Mouse (Mus musculus): Measurements from ENCODE around the gene Mob3c. TPM values are rescaled to one million over a fixed set of nuclear protein-coding genes. Genes with fewer than 3 reads are reported as not detected.
A peak's percentile ranks its signal among the peaks of the same experiment; 100 is the strongest.

The Mob3c gene
- polyA plus RNA-seq, 1 experiment from 2014 or later: 4.6 TPM

- Histone ChIP-seq H3K9me3 (ENCODE audit: control insufficient read depth, low read length) (no peaks in the 10 kb centered on the region), H3K36me3 (ENCODE audit: control insufficient read depth, insufficient read depth, low read length) (no peaks in the 10 kb centered on the region), H3K27ac (ENCODE audit: low read depth, low read length) (no peak overlapping the region), H3K4me3 (ENCODE audit: low read depth, low read length) (no peak overlapping the region), H3K4me2 (replicated peaks; ENCODE audit: low read depth, low read length) (no peak overlapping the region), H3K4me1 (replicated peaks; ENCODE audit: control insufficient read depth, insufficient read depth, low read length) (no peaks in the 10 kb centered on the region), H3K27me3 (ENCODE audit: control insufficient read depth, insufficient read depth, low read length) (no peaks in the 10 kb centered on the region), H3K9ac (ENCODE audit: low read depth, low read length) (no peak overlapping the region)
- DNase-seq (ENCODE audit: low spot score): no peak
- no peak for ATAC-seq (ENCODE audit: low FRiP score)
- WGBS: 64% methylated on average over 3 of the region's 3 CpGs
Observed at GRCm38 (mm10) chr4:115827066-115827465, 826 bp upstream of the Mob3c start.

- WGBS: 9% methylated on average over 4 of the region's 4 CpGs
- no peaks in the 10 kb centered on the region for H3K27me3 ChIP-seq (ENCODE audit: control insufficient read depth, insufficient read depth, low read length)
- peak overlapping the region; percentile 80 for H3K4me2 ChIP-seq (replicated peaks; ENCODE audit: low read depth, low read length)
- H3K4me3 ChIP-seq (ENCODE audit: low read depth, low read length): peak overlapping the region; percentile 70
- no peaks in the 10 kb centered on the region for H3K4me1 ChIP-seq (replicated peaks; ENCODE audit: control insufficient read depth, insufficient read depth, low read length)
- no peaks in the 10 kb centered on the region for H3K9me3 ChIP-seq (ENCODE audit: control insufficient read depth, low read length)
- no peak overlapping the region for H3K27ac ChIP-seq (ENCODE audit: low read depth, low read length)
- H3K36me3 ChIP-seq (ENCODE audit: control insufficient read depth, insufficient read depth, low read length): no peaks in the 10 kb centered on the region
- ATAC-seq (ENCODE audit: low FRiP score) (peak; percentile 17; the same call in 1 of the 2 replicates), DNase-seq (ENCODE audit: low spot score) (no peak)
- peak overlapping the region; percentile 69 for H3K9ac ChIP-seq (ENCODE audit: low read depth, low read length)
Observed at GRCm38 (mm10) chr4:115827535-115827887, 381 bp upstream of the Mob3c start.

GRCm38 (mm10) chr4:115828572-115828902 is 645 bp downstream of the Mob3c start:
- WGBS: 7% methylated on average over 8 of the region's 8 CpGs
- H3K9me3 ChIP-seq (ENCODE audit: control insufficient read depth, low read length): no peaks in the 10 kb centered on the region

GRCm38 (mm10) chr4:115830491-115830890 is 2.6 kb downstream of the Mob3c start:
- Histone ChIP-seq H3K9me3 (ENCODE audit: control insufficient read depth, low read length) (no peaks in the 10 kb centered on the region), H3K4me2 (replicated peaks; ENCODE audit: low read depth, low read length) (no peak overlapping the region), H3K4me1 (replicated peaks; ENCODE audit: control insufficient read depth, insufficient read depth, low read length) (no peaks in the 10 kb centered on the region), H3K9ac (ENCODE audit: low read depth, low read length) (no peak overlapping the region), H3K27ac (ENCODE audit: low read depth, low read length) (no peak overlapping the region), H3K36me3 (ENCODE audit: control insufficient read depth, insufficient read depth, low read length) (no peaks in the 10 kb centered on the region), H3K27me3 (ENCODE audit: control insufficient read depth, insufficient read depth, low read length) (no peaks in the 10 kb centered on the region), H3K4me3 (ENCODE audit: low read depth, low read length) (no peak overlapping the region)
- ATAC-seq (ENCODE audit: low FRiP score) (no peak), DNase-seq (ENCODE audit: low spot score) (no peak)
- 83% methylated on average over 5 of the region's 5 CpGs for WGBS

More at GRCm38 (mm10) chr4:115828572-115828902, 645 bp downstream of the Mob3c start:
- peak overlapping the region; percentile 69; the same call in 1 of the 2 replicates for H3K9ac ChIP-seq (ENCODE audit: low read depth, low read length)
- H3K27ac ChIP-seq (ENCODE audit: low read depth, low read length): no peak overlapping the region
- H3K27me3 ChIP-seq (ENCODE audit: control insufficient read depth, insufficient read depth, low read length): no peaks in the 10 kb centered on the region
- peak overlapping the region; percentile 80 for H3K4me2 ChIP-seq (replicated peaks; ENCODE audit: low read depth, low read length)
- H3K36me3 ChIP-seq (ENCODE audit: control insufficient read depth, insufficient read depth, low read length): no peaks in the 10 kb centered on the region
- H3K4me1 ChIP-seq (replicated peaks; ENCODE audit: control insufficient read depth, insufficient read depth, low read length): no peaks in the 10 kb centered on the region
- DNase-seq (ENCODE audit: low spot score) (no peak), ATAC-seq (ENCODE audit: low FRiP score) (no peak; the same call in 1 of the 2 replicates)
- H3K4me3 ChIP-seq (ENCODE audit: low read depth, low read length): peak overlapping the region; percentile 70

- no peak overlapping the region for H3K27ac ChIP-seq (ENCODE audit: low read depth, low read length)
- H3K4me1 ChIP-seq (replicated peaks; ENCODE audit: control insufficient read depth, insufficient read depth, low read length): no peaks in the 10 kb centered on the region
- no peak for DNase-seq (ENCODE audit: low spot score)
- 93% methylated on average over 22 of the region's 22 CpGs for WGBS
- no peaks in the 10 kb centered on the region for H3K9me3 ChIP-seq (ENCODE audit: control insufficient read depth, low read length)
- H3K4me2 ChIP-seq (replicated peaks; ENCODE audit: low read depth, low read length): no peak overlapping the region
- H3K36me3 ChIP-seq (ENCODE audit: control insufficient read depth, insufficient read depth, low read length): no peaks in the 10 kb centered on the region
- no peak for ATAC-seq (ENCODE audit: low FRiP score)
- no peaks in the 10 kb centered on the region for H3K27me3 ChIP-seq (ENCODE audit: control insufficient read depth, insufficient read depth, low read length)
- no peak overlapping the region for H3K4me3 ChIP-seq (ENCODE audit: low read depth, low read length)
- no peak overlapping the region for H3K9ac ChIP-seq (ENCODE audit: low read depth, low read length)
Observed at GRCm38 (mm10) chr4:115831221-115831620, 3.3 kb downstream of the Mob3c start.

- no peak for ATAC-seq (ENCODE audit: low FRiP score)
- Histone ChIP-seq H3K27me3 (ENCODE audit: control insufficient read depth, insufficient read depth, low read length) (no peaks in the 10 kb centered on the region), H3K4me2 (replicated peaks; ENCODE audit: low read depth, low read length) (no peak overlapping the region)
Observed at GRCm38 (mm10) chr4:115832040-115832439, 4.1 kb downstream of the Mob3c start.

GRCm38 (mm10) chr4:115835576-115835975 is 7.7 kb downstream of the Mob3c start:
- no peaks in the 10 kb centered on the region for H3K9me3 ChIP-seq (ENCODE audit: control insufficient read depth, low read length)
- no peaks in the 10 kb centered on the region for H3K27me3 ChIP-seq (ENCODE audit: control insufficient read depth, insufficient read depth, low read length)
- no peaks in the 10 kb centered on the region; the same call in 1 of the 2 replicates for H3K4me1 ChIP-seq (replicated peaks; ENCODE audit: control insufficient read depth, insufficient read depth, low read length)
- H3K36me3 ChIP-seq (ENCODE audit: control insufficient read depth, insufficient read depth, low read length): no peaks in the 10 kb centered on the region
- no peak overlapping the region for H3K4me2 ChIP-seq (replicated peaks; ENCODE audit: low read depth, low read length)
- DNase-seq (ENCODE audit: low spot score): no peak
- ATAC-seq (ENCODE audit: low FRiP score): no peak
- 82% methylated on average over 2 of the region's 2 CpGs for WGBS
- H3K9ac ChIP-seq (ENCODE audit: low read depth, low read length): no peak overlapping the region
- H3K27ac ChIP-seq (ENCODE audit: low read depth, low read length): no peak overlapping the region
- no peak overlapping the region for H3K4me3 ChIP-seq (ENCODE audit: low read depth, low read length)

More at GRCm38 (mm10) chr4:115832040-115832439, 4.1 kb downstream of the Mob3c start:
- H3K36me3 ChIP-seq (ENCODE audit: control insufficient read depth, insufficient read depth, low read length): no peaks in the 10 kb centered on the region
- no peak overlapping the region for H3K27ac ChIP-seq (ENCODE audit: low read depth, low read length)
- no peaks in the 10 kb centered on the region for H3K9me3 ChIP-seq (ENCODE audit: control insufficient read depth, low read length)
- no peak overlapping the region for H3K9ac ChIP-seq (ENCODE audit: low read depth, low read length)
- H3K4me1 ChIP-seq (replicated peaks; ENCODE audit: control insufficient read depth, insufficient read depth, low read length): no peaks in the 10 kb centered on the region
- WGBS: 57% methylated on average over 2 of the region's 2 CpGs
- no peak overlapping the region for H3K4me3 ChIP-seq (ENCODE audit: low read depth, low read length)
- no peak for DNase-seq (ENCODE audit: low spot score)

- Histone ChIP-seq H3K27ac (ENCODE audit: low read depth, low read length) (no peak overlapping the region), H3K9me3 (ENCODE audit: control insufficient read depth, low read length) (no peaks in the 10 kb centered on the region), H3K27me3 (ENCODE audit: control insufficient read depth, insufficient read depth, low read length) (no peaks in the 10 kb centered on the region), H3K4me3 (ENCODE audit: low read depth, low read length) (no peak overlapping the region), H3K4me1 (replicated peaks; ENCODE audit: control insufficient read depth, insufficient read depth, low read length) (no peaks in the 10 kb centered on the region; the same call in 1 of the 2 replicates), H3K4me2 (replicated peaks; ENCODE audit: low read depth, low read length) (peak overlapping the region; percentile 48; the same call in 1 of the 2 replicates), H3K9ac (ENCODE audit: low read depth, low read length) (no peak overlapping the region), H3K36me3 (ENCODE audit: control insufficient read depth, insufficient read depth, low read length) (0 out of 2 replicates have a peak, but pooled peaks cover 2% of the 10 kb centered on the region)
- no peak for ATAC-seq (ENCODE audit: low FRiP score)
- WGBS: 84% methylated on average over 4 of the region's 4 CpGs
- no peak for DNase-seq (ENCODE audit: low spot score)
Observed at GRCm38 (mm10) chr4:115838196-115838595, 10.3 kb downstream of the Mob3c start.

All from hindbrain, embryonic 11.5 days (tissue).